Mouse (Mus musculus) kidney, adult 18-20 months (tissue): ENCODE results near the gene Hsf2bp.
A peak's percentile ranks its signal among the peaks of the same experiment; 100 is the strongest.
"Not testable (repeated sequence)": the region's sequence is repeated elsewhere in the genome, so short reads cannot be mapped to it uniquely, and the experiment has no call there.

ENCODE experiments used
- DNase-seq: peaks from one replicate; pipeline ENCODE4 v3.0.0; 2021

The Hsf2bp gene

DNA sequence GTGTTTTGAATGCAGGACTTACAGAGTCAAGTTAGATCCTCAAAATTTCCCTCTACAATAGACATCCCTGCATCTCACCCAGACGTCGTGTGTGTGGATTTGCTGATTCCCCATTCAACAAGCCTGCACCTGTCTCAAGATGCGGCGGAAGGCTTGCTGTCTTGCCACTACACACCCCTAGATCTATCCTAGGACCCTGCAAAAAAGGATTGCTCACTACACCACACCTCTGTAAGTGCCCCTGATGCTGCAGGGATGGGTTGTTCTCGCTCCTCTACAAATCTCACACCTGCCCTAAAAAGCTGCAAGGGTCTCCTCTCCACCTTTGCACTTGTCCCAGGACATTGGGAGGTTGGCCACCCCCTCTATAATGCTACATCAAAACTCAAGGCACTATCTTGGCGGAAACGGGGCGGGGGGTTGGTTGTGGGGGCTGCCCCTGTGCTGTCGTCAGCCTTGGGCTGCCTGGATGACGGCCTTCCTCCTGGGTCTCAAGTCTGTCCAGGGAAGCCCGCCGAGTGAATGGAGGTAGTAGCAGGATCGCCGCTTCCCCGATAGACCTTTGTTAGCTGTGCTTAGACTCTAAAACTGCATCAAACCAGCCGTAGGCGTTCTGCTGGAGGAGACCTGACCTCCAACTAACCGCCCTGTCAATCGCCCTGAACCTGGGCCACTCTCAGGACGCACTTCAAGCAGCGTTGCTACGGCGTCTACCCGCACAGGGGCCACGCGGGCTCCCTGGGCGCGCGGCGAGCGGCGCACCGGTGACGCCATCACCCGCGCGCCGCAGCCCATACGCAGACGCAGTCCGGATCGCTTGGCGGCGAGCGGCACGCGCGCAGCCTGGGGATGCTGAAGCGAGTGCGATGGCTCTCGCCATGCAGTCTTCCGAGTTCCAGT lies at the start of gene Hsf2bp, which contains the start of gene Rrp1b:
Gene Hsf2bp, minus strand, starts transcription at position 741 of the 900 bp plus-strand sequence.
Gene Rrp1b, plus strand, starts transcription at position 492 of the 900 bp plus-strand sequence.
- DNase-seq = peak; percentile 78

DNA sequence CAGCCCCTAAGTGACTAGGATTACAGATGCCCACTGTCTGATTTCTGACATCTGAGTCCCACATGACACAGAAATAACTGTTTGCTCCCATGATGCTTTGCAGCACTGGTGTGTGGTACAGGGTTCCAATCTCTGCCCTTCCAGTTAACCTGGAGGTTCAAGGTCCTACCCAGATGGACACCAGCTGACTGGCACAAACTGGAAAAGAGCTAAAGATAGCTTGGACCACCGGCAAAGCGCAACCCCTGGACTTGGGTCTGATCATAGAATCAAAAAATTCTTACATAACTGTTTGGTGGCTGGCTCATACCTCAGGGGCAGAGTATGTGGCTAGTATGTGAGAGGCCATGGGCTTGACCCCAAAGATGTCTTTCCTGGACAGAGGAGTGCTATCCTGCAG lies 47.2 kb upstream of the Hsf2bp start:
- no peak for DNase-seq

DNA sequence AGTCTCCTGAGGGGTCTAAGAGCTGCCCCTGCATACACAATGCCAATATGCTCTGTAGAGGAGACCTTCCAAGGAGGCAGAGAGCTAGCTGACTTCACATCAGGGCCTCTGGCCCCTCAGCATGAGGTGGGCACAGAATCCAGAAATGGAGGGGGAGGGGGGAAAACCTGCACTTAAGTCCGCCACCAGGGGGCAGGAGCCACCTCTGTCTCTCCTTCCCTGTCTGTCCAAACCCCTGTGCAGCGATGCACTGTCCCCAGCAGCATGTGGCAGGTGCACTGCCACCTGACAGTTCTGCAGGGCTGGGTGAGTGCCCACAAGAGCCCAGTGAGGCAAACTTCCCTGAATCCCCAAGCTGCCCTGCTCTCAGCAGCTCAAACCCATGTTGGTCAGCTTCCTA lies 39.0 kb upstream of the Hsf2bp start:
- DNase-seq = peak; percentile 49

DNA sequence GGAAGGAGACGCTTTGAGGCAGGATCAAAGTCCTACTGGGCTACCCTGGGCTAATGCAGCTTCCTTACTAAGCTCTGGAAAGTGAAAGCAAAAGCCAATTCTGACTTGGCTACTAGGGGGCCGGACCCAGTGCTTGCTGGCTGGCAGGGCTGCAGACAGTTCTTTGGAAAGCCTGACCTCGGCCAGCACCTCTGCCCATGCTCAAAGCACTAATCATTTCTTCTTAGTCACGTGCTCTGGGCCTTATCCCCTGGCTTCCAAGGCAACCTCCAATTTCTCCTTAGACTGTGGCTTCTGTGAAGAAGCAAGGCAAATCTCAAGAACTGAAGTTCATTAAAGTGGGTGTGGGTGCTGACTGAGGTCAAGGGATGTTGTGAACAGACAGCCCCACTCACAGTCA lies 38.5 kb upstream of the Hsf2bp start:
- DNase-seq = no peak

DNA sequence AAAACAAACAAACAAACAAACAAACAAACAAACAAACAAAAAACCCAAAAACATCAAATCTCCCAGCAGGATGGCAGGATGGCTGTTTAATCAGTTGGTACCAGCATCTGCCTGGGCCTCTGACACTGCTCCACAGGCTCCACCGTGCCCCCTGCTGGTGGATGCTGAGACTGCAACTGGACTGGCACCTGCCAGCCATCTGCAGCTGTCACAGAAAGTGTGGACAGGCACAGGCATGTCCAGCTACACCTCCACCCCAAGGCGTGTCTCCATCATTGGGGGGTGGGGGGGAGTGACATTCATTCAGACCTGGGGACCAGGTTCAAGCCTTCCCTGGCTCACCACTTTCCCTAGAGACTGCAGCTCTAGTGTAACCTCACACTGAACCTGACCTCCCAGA lies 37.2 kb upstream of the Hsf2bp start:
- DNase-seq = peak; percentile 89

DNA sequence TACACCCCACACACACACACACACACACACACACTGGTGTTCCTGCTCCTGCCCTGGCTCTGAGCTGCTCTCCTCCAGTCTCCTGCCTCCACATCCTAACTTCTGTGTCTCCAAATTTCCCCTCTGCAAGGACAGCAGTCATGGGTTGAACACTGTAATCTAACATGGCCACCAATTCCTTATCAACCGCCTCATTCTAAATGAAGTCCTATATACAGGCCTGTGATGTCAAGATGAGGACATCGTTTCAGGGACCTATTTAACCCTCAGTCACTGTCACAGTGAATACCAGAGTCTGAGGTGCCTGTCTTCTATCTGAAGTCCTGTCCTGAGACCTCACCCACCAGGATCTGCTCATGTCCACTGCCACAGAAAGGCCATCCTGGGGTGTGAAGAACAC lies 32.7 kb upstream of the Hsf2bp start:
- DNase-seq = no peak

DNA sequence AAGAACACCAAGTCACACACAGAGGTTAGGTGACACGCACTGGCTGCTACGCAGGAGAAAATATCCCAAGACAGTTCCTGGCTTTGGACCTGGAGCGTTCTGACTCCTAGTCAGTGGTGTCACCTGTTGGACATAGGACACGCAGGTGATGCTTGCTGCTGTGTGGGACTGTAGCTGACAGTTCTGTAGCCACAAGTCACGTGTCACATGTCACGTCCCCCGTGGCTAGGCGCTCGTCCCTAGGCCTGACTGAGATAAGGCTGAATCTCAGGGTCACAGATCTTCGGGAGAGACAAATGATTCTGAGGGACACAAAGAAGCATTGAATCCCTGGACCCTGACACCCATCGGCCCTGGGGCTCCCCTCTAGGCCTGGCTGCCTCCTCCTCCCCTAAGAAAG lies 32.2 kb upstream of the Hsf2bp start:
- DNase-seq = no peak

DNA sequence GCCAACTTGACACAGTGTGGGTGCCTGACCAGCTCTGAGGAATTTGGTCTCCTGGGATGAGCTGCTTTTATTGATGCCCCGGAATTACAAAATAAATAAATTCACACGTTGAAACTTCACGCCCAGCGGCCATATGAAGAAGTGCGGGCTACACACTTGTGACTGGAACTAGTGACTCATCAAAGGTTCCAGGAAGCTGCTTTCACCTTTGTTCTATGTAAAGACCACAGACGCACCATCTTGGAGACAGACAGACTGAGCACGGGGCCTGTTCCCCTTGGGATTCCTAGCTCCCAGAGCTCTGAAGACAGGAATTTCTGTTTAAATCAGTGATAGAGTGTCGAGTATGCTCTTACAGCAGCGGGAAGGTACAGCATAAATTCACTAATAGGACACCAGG lies 31.4 kb upstream of the Hsf2bp start:
- DNase-seq = no peak

DNA sequence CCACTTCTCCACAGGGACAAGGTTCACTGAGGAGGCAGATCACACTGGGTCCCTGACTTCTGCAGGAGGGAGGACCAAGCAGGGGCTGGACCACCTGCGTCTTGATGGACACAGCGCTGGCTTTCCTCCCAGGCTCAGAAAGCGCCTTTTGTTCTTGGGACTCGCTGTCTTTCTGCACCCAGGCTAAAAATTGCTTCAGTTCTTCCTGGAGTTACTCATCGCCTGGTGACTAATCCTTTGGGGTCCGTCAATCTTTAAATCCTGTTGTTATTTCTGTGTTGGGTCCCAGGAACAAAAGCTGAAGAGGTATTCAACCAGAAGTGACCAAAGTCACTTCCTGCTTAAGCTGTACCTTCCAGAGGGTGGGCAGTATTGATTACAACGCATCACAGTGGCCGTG lies 28.6 kb upstream of the Hsf2bp start:
- DNase-seq = not testable (repeated sequence)

DNA sequence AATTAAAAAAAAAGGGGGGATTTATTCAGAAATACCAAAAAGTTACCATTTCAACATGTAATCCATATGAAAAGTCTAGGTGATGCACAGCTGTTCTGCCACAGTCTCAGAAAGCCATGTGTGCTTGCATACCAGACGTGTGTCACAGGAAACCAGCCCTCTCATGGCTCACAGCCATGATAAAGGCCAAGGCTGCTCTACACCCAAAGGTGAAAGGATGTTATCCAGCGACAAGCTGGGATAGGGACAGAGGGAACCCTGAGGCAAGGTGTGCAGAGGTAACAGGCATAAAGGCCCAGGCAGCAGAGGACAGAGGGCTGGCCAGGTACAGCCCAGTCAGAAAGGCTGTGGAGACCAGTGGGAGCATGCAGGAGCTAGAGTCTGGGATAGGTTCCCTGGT lies 27.5 kb upstream of the Hsf2bp start:
- no peak for DNase-seq

DNA sequence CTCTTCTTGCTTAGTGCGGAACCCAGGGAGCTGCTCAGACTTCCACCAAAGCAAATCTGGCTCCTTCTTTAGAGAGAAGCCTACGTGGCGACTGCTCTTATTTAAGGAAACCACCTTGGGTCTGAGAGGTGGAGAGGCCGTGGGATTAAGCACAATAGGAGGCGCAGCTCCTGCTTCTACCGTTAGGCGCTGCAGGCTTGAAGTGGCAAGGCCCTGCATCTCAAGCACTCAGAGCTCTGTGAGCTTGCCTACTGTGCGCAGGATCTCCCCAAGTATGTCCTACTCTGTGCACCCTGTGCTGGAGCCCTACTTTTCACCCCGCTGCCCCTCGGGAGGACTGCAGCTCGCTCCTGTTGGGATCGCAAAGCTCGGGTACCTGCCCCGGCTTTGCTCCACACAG lies 25.1 kb upstream of the Hsf2bp start:
- DNase-seq = no peak

DNA sequence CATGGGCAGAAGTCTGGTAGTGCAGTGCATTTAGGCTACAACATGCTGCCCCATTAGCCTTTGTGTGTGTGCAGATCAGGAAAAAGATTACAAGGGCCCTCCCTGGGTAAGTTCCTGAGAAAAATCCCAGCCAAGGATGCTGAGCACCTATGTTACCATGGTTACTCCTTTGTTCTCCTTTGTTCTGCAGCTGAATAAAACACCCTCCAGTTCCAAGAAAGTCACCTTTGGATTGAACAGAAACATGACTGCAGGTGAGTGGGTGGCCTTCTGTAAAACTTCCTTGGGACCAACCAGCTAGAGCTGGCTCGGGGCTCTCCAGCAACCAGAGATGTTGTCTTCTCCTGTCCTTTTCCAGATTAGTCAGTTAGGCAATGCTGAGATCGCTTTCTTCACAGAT lies 22.9 kb upstream of the Hsf2bp start:
- no peak for DNase-seq

DNA sequence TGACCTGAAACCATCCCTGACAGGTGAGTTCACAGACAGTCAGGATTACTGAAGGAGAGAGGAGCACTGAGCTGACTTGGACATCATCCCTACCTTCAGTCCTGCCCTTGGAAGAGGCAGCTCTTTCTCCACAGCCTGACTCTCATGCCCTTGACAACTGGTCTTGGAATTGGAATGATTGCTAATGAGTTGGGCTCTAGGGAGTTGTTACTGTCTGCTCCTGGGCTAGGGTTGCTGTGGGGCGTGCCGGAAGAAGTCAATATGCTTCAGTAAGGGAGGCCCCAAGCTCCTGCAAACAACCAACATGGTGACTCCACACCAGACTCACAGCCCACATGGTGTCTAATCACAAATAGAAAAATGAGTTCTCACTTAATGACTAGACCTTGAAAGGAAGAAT lies 21.7 kb upstream of the Hsf2bp start:
- no peak for DNase-seq

DNA sequence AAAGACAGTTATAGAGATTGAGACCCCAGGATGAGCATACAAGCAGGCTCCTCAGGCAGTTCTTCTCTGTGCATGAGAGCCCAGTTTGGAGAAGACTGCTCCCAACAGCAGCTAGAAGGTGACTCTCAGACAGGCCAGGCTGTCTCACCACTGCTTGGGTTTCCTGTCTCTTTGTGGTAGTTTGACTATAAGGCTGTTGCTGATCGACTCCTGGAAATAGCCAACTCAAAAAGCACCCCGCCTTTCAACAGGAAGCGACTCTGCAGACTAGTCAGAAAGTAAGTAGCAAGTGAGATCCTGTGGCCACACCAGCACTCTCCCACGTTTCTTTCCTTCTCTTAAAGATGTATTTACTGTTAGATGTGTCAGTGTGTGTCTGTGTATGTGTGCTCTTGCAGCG lies 17.5 kb upstream of the Hsf2bp start:
- no peak for DNase-seq

DNA sequence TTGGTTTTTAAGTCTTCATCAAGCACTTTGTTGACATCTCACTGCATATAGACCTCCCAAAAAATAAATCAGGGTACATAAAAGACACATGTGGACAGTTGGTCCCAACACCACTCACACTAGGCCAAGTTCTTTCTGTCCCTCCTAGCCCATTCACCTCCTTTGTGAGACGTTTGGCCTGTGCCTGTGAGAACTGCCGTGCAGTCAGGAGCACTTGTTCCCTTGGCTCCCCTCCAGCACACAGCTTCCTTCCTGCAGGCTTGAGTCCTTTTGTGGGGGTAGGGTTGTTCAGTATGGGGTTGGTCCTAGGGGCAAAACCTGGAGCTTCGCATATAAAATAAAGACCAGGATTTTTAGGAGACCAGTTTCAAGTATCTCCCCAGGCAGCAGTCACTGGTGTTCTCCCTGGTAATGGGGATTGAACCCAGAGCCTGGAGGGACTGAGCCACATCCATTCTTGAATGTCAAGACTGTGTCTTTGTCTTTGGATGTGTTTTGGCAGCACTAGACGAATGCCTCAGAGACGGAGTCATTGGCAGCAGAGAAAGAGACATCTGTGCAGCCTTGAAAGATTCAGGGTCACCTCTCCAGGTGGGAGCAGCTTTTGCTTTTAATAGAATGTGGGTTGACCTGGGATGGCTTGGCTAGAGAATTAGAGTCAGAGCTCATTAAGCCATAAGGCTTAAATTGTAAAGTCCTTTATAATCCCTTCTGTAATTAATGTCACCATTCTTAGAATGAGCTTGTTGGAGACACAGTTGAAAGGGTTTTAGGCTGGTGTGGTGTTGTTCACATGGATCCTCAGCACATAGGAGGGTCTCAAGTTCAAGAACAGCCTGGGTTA lies 16.3 kb upstream of the Hsf2bp start:
- DNase-seq = no peak

DNA sequence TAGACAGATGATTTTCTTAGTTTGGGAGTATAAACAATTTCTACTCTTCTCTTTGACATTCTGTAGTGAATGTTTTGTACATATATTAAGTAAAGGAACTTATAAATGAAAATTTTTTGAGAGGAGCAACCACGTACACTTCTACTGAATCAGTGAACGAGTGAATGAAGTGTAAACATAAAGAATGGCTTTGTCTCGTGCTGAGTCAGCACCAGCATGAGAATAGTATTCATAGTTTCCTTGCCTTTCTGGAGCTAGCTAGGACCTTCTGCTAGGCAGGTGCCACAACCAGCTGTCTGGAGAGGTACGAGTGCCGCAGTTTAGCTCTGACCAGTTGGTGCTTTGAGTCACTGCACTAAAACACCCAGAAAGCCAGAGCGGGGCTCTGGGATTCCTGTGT lies 14.5 kb upstream of the Hsf2bp start:
- no peak for DNase-seq

DNA sequence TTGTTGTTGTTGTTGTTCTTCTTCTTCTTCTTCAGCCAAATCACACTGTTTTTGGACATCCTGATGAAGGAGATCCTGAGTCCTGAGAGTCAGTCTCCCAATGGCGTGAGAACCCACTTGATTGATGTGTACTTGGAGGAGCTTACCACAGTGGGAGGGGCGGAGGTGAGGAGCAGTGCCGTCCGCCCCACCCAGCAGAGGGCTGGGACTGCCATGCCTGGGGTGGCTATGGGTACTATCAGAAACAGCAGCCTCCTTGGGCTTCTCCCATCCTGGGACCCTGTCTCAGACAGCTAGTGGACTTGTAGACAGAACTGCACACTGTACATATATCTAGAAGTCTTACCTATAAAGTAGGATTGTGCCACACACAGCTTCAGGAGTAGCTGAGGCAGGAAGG lies 13.8 kb upstream of the Hsf2bp start:
- no peak for DNase-seq

DNA sequence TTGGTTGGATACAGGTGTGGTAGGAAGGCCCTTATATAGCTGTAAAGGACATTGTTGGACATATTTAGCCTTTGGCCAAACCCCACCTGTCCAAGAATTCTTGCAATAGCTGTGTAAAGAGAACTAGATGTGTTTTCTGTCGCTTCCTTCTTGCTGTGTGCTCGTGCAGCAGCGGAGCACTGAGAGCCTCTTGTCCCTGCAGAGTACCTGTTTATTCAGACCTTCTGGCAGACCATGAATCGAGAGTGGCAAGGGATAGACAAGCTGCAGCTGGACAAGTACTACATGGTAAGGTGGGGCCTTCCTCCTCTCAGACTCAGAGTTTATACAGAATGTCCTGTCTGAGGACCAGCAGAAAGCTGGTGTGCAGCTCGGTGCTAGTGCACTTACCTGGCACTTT lies 12.2 kb upstream of the Hsf2bp start:
- no peak for DNase-seq

DNA sequence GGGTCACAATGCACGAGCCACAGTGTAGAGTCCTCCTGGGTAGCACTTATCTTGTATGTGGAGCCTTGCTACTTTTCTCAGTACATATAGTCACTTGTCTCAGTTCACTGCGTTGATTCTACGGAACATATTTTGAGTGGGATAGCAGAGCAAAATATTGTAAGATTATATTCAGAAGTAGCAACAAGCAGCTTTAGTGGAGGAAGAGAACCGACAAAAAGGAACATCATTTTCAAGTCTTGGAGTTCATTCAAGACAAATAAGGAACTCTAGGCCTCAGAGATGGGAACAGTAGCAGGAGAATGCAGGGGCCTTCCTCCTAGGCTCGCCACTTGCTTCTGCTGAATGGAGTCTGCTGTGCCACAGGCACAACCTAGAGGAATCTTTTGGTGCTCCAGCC lies 10.4 kb upstream of the Hsf2bp start:
- no peak for DNase-seq

DNA sequence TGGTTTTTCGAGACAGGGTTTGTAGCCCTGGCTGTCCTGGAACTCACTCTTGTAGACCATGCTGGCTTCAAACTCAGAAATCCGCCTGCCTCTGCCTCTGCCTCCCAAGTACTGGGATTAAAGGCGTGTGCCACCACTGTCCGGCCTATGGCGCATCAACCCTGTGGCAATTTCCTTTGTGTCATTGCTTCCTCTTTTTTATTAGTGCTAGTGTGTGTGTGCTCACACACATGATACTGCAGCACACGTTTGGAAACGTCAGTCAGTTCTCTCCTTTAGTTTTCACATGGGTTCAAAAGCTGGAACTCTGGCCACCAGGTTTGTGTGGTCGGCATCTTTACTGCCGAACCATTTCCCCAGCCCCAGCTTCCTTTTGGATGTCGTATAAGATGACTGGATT lies 4.1 kb upstream of the Hsf2bp start:
- no peak for DNase-seq

DNA sequence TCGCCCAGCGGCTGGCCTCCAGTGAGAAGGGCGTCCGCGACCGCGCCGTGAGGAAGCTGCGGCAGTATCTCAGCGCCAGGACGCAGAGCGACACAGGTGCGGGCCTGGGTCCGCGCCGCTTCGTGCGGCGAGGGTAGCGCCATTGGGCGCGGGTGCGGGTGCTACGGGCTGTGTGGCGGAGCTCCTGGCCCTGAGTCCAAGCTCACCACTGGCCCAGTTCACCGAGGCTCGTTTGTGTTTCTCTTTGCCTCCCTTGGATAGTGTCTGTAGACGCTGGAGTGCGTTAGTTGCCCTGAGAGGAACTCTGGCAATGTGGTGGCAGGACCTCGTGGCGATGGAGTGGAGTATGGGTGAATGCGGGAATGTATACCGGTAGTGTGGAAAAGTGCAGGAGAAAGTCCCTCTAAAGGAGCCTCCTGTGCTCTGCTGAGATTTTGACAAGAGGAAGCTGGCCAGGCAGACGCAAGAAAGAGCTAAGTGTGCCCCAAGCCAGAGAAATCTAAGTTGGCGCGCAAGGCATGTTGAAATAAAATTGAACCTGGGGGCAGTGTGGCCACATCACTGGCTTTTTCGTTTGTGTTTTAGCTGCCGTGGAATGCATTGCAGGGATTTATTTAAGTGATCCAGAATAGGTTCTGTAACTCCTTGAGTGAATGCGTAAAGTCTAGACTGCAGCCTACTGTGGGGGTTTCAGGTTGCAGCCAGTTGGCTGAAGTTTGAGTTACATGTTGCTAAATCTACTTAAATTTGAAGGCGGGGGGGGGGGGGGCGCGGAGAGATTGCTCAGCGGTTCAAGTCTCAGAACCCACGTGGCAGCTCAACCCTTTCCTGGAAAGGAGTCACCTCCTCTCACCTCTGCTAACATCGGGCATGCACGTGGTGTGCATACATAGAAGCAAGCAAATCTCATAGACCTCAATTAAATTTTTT lies 625 bp upstream of the Hsf2bp start:
- no peak for DNase-seq

DNA sequence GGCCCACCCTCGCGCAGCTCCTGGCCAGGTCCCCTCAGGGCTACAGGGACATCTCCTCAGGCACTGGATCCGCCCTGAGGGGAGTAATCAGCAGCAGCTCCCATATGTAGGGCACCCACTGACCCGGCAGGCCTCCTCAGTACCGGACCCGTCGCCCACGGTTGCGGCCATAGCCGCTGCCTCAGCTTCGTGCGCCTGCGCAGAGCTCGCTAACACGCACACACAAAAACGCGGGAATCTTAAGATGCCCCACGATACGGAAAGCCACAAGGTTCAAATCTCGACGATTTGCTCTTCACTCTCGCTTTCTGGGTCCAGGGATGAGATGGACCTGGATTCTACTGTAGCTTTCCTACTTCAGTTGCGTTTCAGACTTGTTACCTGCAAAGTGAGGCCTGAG lies 1.8 kb downstream of the Hsf2bp start:
- DNase-seq = no peak

DNA sequence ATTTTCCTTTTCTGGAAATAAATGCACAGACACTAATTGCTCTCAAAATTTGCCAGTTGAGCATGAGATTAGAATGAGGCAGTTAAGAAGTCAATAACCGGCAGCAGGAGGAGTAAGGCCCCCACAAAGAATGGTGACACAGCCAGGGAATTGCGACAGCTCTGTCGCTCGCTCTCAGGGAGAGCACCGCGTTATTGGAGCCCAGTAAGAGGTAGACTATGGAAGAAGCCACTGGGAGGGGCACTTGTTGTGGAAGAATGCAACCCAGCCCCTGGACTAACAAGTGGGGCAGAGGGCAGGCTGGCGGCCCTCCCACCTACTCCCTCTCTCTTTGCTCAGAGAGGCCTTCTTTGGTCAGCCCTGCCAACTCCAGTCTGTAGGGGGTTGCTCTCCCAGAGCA lies 4.5 kb downstream of the Hsf2bp start:
- no peak for DNase-seq
